Mouse (Mus musculus) kidney, postnatal 0 days (tissue): ENCODE data around the gene Nr1i3. TPM values are rescaled to one million over a fixed set of nuclear protein-coding genes. Genes with fewer than 3 reads are reported as not detected.

ENCODE experiments used
- ATAC-seq: fragments of 200-750 bp; cut with Nextera tagmentation; replicated peaks from 2 replicates; pipeline ENCODE4 v1.8.0; 2017; ENCODE audit warnings: low read depth, moderate number of reproducible peaks, moderate TSS enrichment, moderate library complexity; ENCODE audit not compliant: low FRiP score
- DNase-seq: peaks from one replicate; pipeline ENCODE4 v3.0.0-alpha.2; 2016; ENCODE audit warnings: low spot score
- H3K27ac ChIP-seq: fragments of 300-500 bp; sonication (generic); 2 replicates; pipeline ENCODE4 v1.5.1; 2014; ENCODE audit warnings: mild to moderate bottlenecking
- H3K27me3 ChIP-seq: fragments of 300-500 bp; sonication (generic); 2 replicates; pipeline ENCODE4 v1.6.1; 2014; ENCODE audit warnings: low read length, mixed read lengths; ENCODE audit not compliant: insufficient read depth
- H3K36me3 ChIP-seq: fragments of 300-500 bp; sonication (generic); 2 replicates; pipeline ENCODE4 v1.6.1; 2014; ENCODE audit warnings: low read length, mixed read lengths; ENCODE audit not compliant: insufficient read depth
- H3K4me1 ChIP-seq: fragments of 300-500 bp; sonication (generic); replicated peaks from 2 replicates; pipeline ENCODE4 v1.6.1; 2014; ENCODE audit warnings: antibody characterized with exemption, low read length, mixed read lengths; ENCODE audit not compliant: insufficient read depth
- H3K4me2 ChIP-seq: fragments of 300-500 bp; sonication (generic); 2 replicates; pipeline ENCODE4 v1.6.1; 2014; ENCODE audit warnings: mild to moderate bottlenecking, low read length, moderate library complexity, mixed read lengths
- H3K4me3 ChIP-seq: fragments of 300-500 bp; sonication (generic); replicated peaks from 2 replicates; pipeline ENCODE4 v1.5.1; 2014; ENCODE audit warnings: low read depth, low read length
- H3K9ac ChIP-seq: fragments of 300-500 bp; sonication (generic); 2 replicates; pipeline ENCODE4 v1.6.1; 2014; ENCODE audit warnings: low read depth, low read length
- H3K9me3 ChIP-seq: fragments of 300-500 bp; sonication (generic); replicated peaks from 2 replicates; pipeline ENCODE4 v1.6.1; 2016; ENCODE audit warnings: low read length, inconsistent platforms, mixed read lengths
- CTCF ChIP-seq: IDR thresholded peaks from 2 replicates; pipeline ENCODE4 v1.5.1; 2016; ENCODE audit warnings: antibody characterized with exemption, low read depth, mild to moderate bottlenecking, moderate library complexity
- WGBS: fragments of 180-500 bp; shearing (Covaris S2); extraction: QIAGEN DNeasy Blood & Tissue Kit; methylation state at CpG from one replicate; pipeline ENCODE4 v1.1.7; 2014; 5-methylcytosine and 5-hydroxymethylcytosine counted together
- polyA plus RNA-seq: library from polyadenylated mRNA; unstranded; fragments of >200 nt; fragmentation: Nextera tagmentation; extraction: Ambion mirVana; gene quantifications from 2 replicates; pipeline ENCODE4 v1.2.1, GENCODE M21; 2015

Nr1i3 gene
- polyA plus RNA-seq, 1 experiment from 2014 or later = 1.7 TPM

GRCm38 (mm10) chr1:171172779-171173178 lies 41.0 kb upstream of the Nr1i3 start:
- Histone ChIP-seq H3K36me3 (no peaks in the 10 kb centered on the region), H3K27ac (no peak overlapping the region), H3K27me3 (no peaks in the 10 kb centered on the region), H3K9me3 (no peaks in the 10 kb centered on the region), H3K4me3 (no peak overlapping the region), H3K4me2 (no peak overlapping the region), H3K4me1 (no peaks in the 10 kb centered on the region), H3K9ac (no peak overlapping the region)
- DNase-seq (no peak), ATAC-seq (no peak)
- TF ChIP-seq CTCF = no peak
- WGBS = 95% methylated on average over 8 of the region's 8 CpGs

GRCm38 (mm10) chr1:171179487-171180171 lies 34.1 kb upstream of the Nr1i3 start:
- no peak for ATAC-seq
- H3K4me1 ChIP-seq = no peaks in the 10 kb centered on the region
- H3K36me3 ChIP-seq = no peaks in the 10 kb centered on the region
- no peak for DNase-seq
- H3K9me3 ChIP-seq = no peaks in the 10 kb centered on the region
- H3K4me3 ChIP-seq = no peak overlapping the region
- H3K27me3 ChIP-seq = no peaks in the 10 kb centered on the region
- H3K27ac ChIP-seq = no peak overlapping the region
- no peak overlapping the region for H3K9ac ChIP-seq
- WGBS = 69% methylated on average over 5 of the region's 5 CpGs
- no peak overlapping the region for H3K4me2 ChIP-seq
- TF ChIP-seq CTCF = no peak

- ATAC-seq (no peak), DNase-seq (no peak)
- TF ChIP-seq CTCF = no peak
- no peaks in the 10 kb centered on the region for H3K36me3 ChIP-seq
- no peak overlapping the region for H3K27ac ChIP-seq
- H3K4me2 ChIP-seq = no peak overlapping the region
- no peak overlapping the region for H3K9ac ChIP-seq
- 90% methylated on average over 3 of the region's 3 CpGs for WGBS
- H3K4me3 ChIP-seq = no peak overlapping the region
- no peaks in the 10 kb centered on the region for H3K9me3 ChIP-seq
- no peaks in the 10 kb centered on the region for H3K27me3 ChIP-seq
- no peaks in the 10 kb centered on the region for H3K4me1 ChIP-seq
Observed at GRCm38 (mm10) chr1:171183025-171183424, 30.7 kb upstream of the Nr1i3 start.

GRCm38 (mm10) chr1:171183620-171184019 lies 30.1 kb upstream of the Nr1i3 start:
- Histone ChIP-seq H3K4me2 (no peak overlapping the region), H3K36me3 (no peaks in the 10 kb centered on the region), H3K4me1 (no peaks in the 10 kb centered on the region), H3K27ac (no peak overlapping the region), H3K4me3 (no peak overlapping the region), H3K9ac (no peak overlapping the region), H3K27me3 (no peaks in the 10 kb centered on the region), H3K9me3 (no peaks in the 10 kb centered on the region)
- DNase-seq = no peak
- ATAC-seq = no peak
- TF ChIP-seq CTCF = no peak
- WGBS = 53% methylated on average over 3 of the region's 3 CpGs

GRCm38 (mm10) chr1:171184314-171184713 lies 29.5 kb upstream of the Nr1i3 start:
- peak; percentile 38; the same call in 1 of the 2 replicates for TF ChIP-seq CTCF
- H3K4me1 ChIP-seq = peaks cover 3% of the 10 kb centered on the region; the same call in 1 of the 2 replicates
- H3K27me3 ChIP-seq = no peaks in the 10 kb centered on the region
- ATAC-seq (no peak), DNase-seq (peak; percentile 46)
- 61% methylated on average over 7 of the region's 7 CpGs for WGBS
- no peaks in the 10 kb centered on the region for H3K36me3 ChIP-seq
- no peak overlapping the region for H3K4me3 ChIP-seq
- no peak overlapping the region for H3K9ac ChIP-seq
- H3K27ac ChIP-seq = no peak overlapping the region
- no peaks in the 10 kb centered on the region for H3K9me3 ChIP-seq
- H3K4me2 ChIP-seq = no peak overlapping the region

- Histone ChIP-seq H3K9ac (no peak overlapping the region), H3K4me1 (peaks cover 5% of the 10 kb centered on the region), H3K27me3 (no peaks in the 10 kb centered on the region), H3K9me3 (no peaks in the 10 kb centered on the region), H3K36me3 (no peaks in the 10 kb centered on the region), H3K27ac (no peak overlapping the region), H3K4me3 (no peak overlapping the region), H3K4me2 (no peak overlapping the region)
- ATAC-seq = no peak
- TF ChIP-seq CTCF = no peak
- WGBS = 62% methylated on average over 8 of the region's 8 CpGs
- DNase-seq = no peak
Observed at GRCm38 (mm10) chr1:171185655-171186054, 28.1 kb upstream of the Nr1i3 start.
